In the genomic region with DNA sequence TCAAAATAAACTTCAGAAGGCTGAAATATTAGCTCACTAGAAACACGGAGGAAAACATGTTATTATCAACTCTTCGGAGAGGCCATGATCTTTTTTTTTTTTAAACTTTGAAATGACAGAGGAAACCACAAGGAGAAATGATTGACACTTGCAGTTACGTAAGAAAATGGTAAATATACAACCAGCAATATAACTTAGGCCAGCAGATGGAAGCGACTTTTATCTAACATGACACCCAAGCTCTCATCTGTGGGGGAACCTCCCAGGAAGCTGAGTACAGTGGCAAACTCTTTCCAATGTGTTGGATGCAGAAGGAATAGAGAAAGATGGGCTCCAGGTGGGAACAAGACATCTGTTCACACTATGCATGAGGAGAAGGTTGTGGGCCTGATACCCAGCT, we compare ENCODE assay signal across 24 mouse cellular contexts.
DNase-seq lines count a peak whose midpoint lies in the region; ATAC-seq lines count a peak whose summit lies in the region.
"Had no signal": no experiment of that assay in that cellular context is flagged by ENCODE, and none has a peak within 500 bp of the region (broad histone marks: within the 10 kb centered on the region; RNA-seq: fewer than 3 reads in every experiment).

No protein-coding gene starts in this region.

- H3K36me3 ChIP-seq in hindbrain, embryonic 13.5 days: no peaks in the 10 kb centered on the region
- H3K36me3 ChIP-seq: embryonic facial prominence, embryonic 10.5 days; forebrain, embryonic 15.5 days; heart, embryonic 15.5 days; kidney, embryonic 15.5 days; neural tube, embryonic 13.5 days had no signal

- H3K27ac ChIP-seq in hindbrain, embryonic 13.5 days: no peak overlapping the region
- H3K27ac ChIP-seq: embryonic facial prominence, embryonic 10.5 days; forebrain, embryonic 15.5 days; heart, embryonic 15.5 days; hindbrain, embryonic 14.5 days; kidney, embryonic 15.5 days; neural tube, embryonic 13.5 days had no signal

- no peak overlapping the region for H3K9ac ChIP-seq in hindbrain, embryonic 13.5 days
- H3K9ac ChIP-seq: forebrain, embryonic 15.5 days; heart, embryonic 15.5 days; hindbrain, embryonic 14.5 days; kidney, embryonic 15.5 days; neural tube, embryonic 13.5 days had no signal

- H3K4me3 ChIP-seq in hindbrain, embryonic 13.5 days: no peak overlapping the region
- H3K4me3 ChIP-seq: embryonic facial prominence, embryonic 10.5 days; forebrain, embryonic 15.5 days; heart, embryonic 15.5 days; kidney, embryonic 15.5 days; megakaryocyte, embryonic 14.5 days; neural tube, embryonic 13.5 days had no signal

- DNase-seq in 416B (ENCODE audit: low read depth): peak; percentile 74
- DNase-seq in frontal cortex, postnatal 14 days (ENCODE audit: low spot score in 2 of 2): no peak
- no peak for DNase-seq in frontal cortex, postnatal 36 days (ENCODE audit: low spot score in 2 of 2)
- DNase-seq: adrenal gland, postnatal 10 days; cerebellum, adult 2 months; gastrocnemius, postnatal 25 days; heart, postnatal 36 days; kidney, postnatal 4 days; lung, adult 18-20 months; lung, postnatal 10 days; midbrain, embryonic 14.5 days; right cerebral cortex, adult 18-20 months had no signal

- no peaks in the 10 kb centered on the region; the same call in 1 of the 2 replicates for H3K9me3 ChIP-seq in hindbrain, embryonic 13.5 days
- H3K9me3 ChIP-seq: forebrain, embryonic 15.5 days had no signal

- peak; percentile 98 for ATAC-seq in CD4-positive, CD25-positive, alpha-beta regulatory T cell, adult 4 months
- peak; percentile 63 for ATAC-seq in common myeloid progenitor, adult 5-6 weeks (replicated peaks; ENCODE audit: low read depth, poor library complexity, severe bottlenecking)
- ATAC-seq in megakaryocyte-erythroid progenitor cell, adult 5-6 weeks (replicated peaks; ENCODE audit: low FRiP score, low TSS enrichment, poor library complexity, severe bottlenecking): peak; percentile 81
- no peak for ATAC-seq in hindbrain, embryonic 13.5 days (ENCODE audit: low FRiP score)
- ATAC-seq: forebrain, embryonic 15.5 days; intestine, embryonic 16.5 days had no signal

- WGBS in hindbrain, embryonic 13.5 days: 92% methylated on average over 4 of the region's 4 CpGs

- no peak overlapping the region for H3K4me2 ChIP-seq in hindbrain, embryonic 13.5 days
- H3K4me2 ChIP-seq: forebrain, embryonic 15.5 days; heart, embryonic 15.5 days; hindbrain, embryonic 14.5 days; kidney, embryonic 15.5 days; neural tube, embryonic 13.5 days had no signal

- H3K27me3 ChIP-seq in hindbrain, embryonic 13.5 days: no peaks in the 10 kb centered on the region
- H3K27me3 ChIP-seq: forebrain, embryonic 15.5 days; heart, embryonic 15.5 days; kidney, embryonic 15.5 days; megakaryocyte, embryonic 14.5 days; neural tube, embryonic 13.5 days had no signal

- no peaks in the 10 kb centered on the region for H3K4me1 ChIP-seq in hindbrain, embryonic 13.5 days (replicated peaks)
- H3K4me1 ChIP-seq: embryonic facial prominence, embryonic 10.5 days; forebrain, embryonic 15.5 days; heart, embryonic 15.5 days; kidney, embryonic 15.5 days; neural tube, embryonic 13.5 days had no signal
